Mouse (Mus musculus) heart, postnatal 0 days (tissue): ENCODE measurements around the gene Nxph3.

ENCODE experiments used
- CTCF ChIP-seq: IDR thresholded peaks from 2 replicates; pipeline ENCODE4 v1.5.1; 2016; ENCODE audit warnings: antibody characterized with exemption, control low read depth, low read depth
- EP300 ChIP-seq: IDR thresholded peaks from 2 replicates; pipeline ENCODE4 v1.6.1; 2016; ENCODE audit warnings: antibody characterized with exemption, low read depth

DNA sequence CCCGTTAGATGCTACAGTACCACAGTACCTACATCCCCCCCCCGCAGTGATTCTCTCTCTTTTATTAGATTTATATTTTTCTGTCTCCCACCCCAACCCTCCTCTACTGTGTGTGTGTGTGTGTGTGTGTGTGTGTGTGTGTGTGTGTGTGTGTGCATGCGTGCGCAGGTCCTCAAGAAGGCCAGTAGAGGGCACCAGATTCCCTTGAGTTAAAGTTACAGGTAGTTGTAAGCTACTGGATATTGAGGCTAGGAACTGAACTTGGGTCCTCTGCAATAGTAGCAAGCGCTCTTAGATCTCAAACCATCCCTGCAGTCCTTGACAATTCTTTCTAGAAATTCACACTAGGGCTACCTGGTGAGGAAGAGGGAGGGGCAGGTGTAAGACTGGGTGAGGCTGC, 49.5 kb upstream of the Nxph3 start:
- TF ChIP-seq EP300 (no peak), CTCF (no peak)
